Comparison of ENCODE assay signal across 14 mouse cellular contexts in genomic region chr5:134501453-134501852, GRCm38 (mm10). TPM values are rescaled to one million over a fixed set of nuclear protein-coding genes. Genes with fewer than 3 reads are reported as not detected.
DNase-seq lines count a peak whose midpoint lies in the region; ATAC-seq and TF ChIP-seq lines count a peak whose summit lies in the region.
"Had no signal": no experiment of that assay in that cellular context is flagged by ENCODE, and none has a peak within 500 bp of the region (broad histone marks: within the 10 kb centered on the region; RNA-seq: fewer than 3 reads in every experiment).

No protein-coding gene starts in this region.

- TF ChIP-seq POLR2A in cerebellum, adult 2 months (IDR thresholded peaks at IDR 0.05; ENCODE audit: borderline replicate concordance, insufficient read depth, low read length) = no peak
- TF ChIP-seq POLR2A in small intestine, adult 2 months (IDR thresholded peaks at IDR 0.05; ENCODE audit: low read depth, low read length) = no peak

- no peaks in the 10 kb centered on the region for H3K4me1 ChIP-seq in cerebellum, adult 2 months (ENCODE audit: control insufficient read depth, insufficient read depth, low read length)
- no peaks in the 10 kb centered on the region for H3K4me1 ChIP-seq in kidney, embryonic 15.5 days
- H3K4me1 ChIP-seq in midbrain, postnatal 0 days (ENCODE audit: insufficient read depth, low read length) = no peaks in the 10 kb centered on the region
- H3K4me1 ChIP-seq in midbrain, embryonic 16.5 days (ENCODE audit: control insufficient read depth, insufficient read depth, low read length) = no peaks in the 10 kb centered on the region
- no peaks in the 10 kb centered on the region for H3K4me1 ChIP-seq in small intestine, adult 2 months (ENCODE audit: control insufficient read depth, insufficient read depth, insufficient read length, low read length)
- H3K4me1 ChIP-seq: embryonic facial prominence, embryonic 13.5 days; limb, embryonic 13.5 days had no signal

- no peak overlapping the region for H3K27ac ChIP-seq in cerebellum, adult 2 months (ENCODE audit: insufficient read depth, low read length)
- H3K27ac ChIP-seq in kidney, embryonic 15.5 days = no peak overlapping the region
- H3K27ac ChIP-seq in midbrain, postnatal 0 days (ENCODE audit: low read depth, low read length) = no peak overlapping the region
- no peak overlapping the region for H3K27ac ChIP-seq in midbrain, embryonic 16.5 days (ENCODE audit: low read length)
- H3K27ac ChIP-seq in small intestine, adult 2 months (ENCODE audit: insufficient read depth, low read depth, low read length) = no peak overlapping the region
- H3K27ac ChIP-seq: embryonic facial prominence, embryonic 13.5 days; limb, embryonic 13.5 days had no signal

- no peak overlapping the region for H3K4me2 ChIP-seq in kidney, embryonic 15.5 days
- H3K4me2 ChIP-seq in midbrain, postnatal 0 days (ENCODE audit: low read depth, low read length, poor library complexity, severe bottlenecking) = no peak overlapping the region
- no peak overlapping the region for H3K4me2 ChIP-seq in midbrain, embryonic 16.5 days (ENCODE audit: low read length)
- H3K4me2 ChIP-seq: embryonic facial prominence, embryonic 13.5 days; limb, embryonic 13.5 days had no signal

- H3K36me3 ChIP-seq in kidney, embryonic 15.5 days = peaks cover 71% of the 10 kb centered on the region
- peaks cover 62% of the 10 kb centered on the region for H3K36me3 ChIP-seq in midbrain, postnatal 0 days (ENCODE audit: insufficient read depth, low read length)
- H3K36me3 ChIP-seq in midbrain, embryonic 16.5 days (ENCODE audit: control insufficient read depth, insufficient read depth, low read length) = peaks cover 57% of the 10 kb centered on the region
- peaks cover 48% of the 10 kb centered on the region for H3K36me3 ChIP-seq in small intestine, adult 2 months (ENCODE audit: control insufficient read depth, insufficient read depth, low read length)

- DNase-seq in cerebellum, adult 2 months = no peak
- no peak for DNase-seq in cerebellum, adult 8-10 months
- peak; percentile 37 to 47 for DNase-seq in kidney, postnatal 25 days
- DNase-seq in midbrain, postnatal 0 days (ENCODE audit: low spot score) = peak; percentile 49
- DNase-seq in thymus, postnatal 10 days (ENCODE audit: low spot score in 2 of 2) = no peak
- DNase-seq: adrenal gland, postnatal 14 days; cerebellum, adult 9-11 months had no signal

- TF ChIP-seq CTCF in cerebellum, adult 2 months (IDR thresholded peaks at IDR 0.05; ENCODE audit: borderline replicate concordance, insufficient read depth, low read depth, low read length) = peak; percentile 32
- peak; percentile 70 for TF ChIP-seq CTCF in midbrain, postnatal 0 days (IDR thresholded peaks at IDR 0.05)
- peak; percentile 13; the same call in 1 of the 2 replicates for TF ChIP-seq CTCF in small intestine, adult 2 months (IDR thresholded peaks at IDR 0.05; ENCODE audit: extremely low read depth, insufficient read length, insufficient replicate concordance, low read depth, low read length)

- no peaks in the 10 kb centered on the region for H3K27me3 ChIP-seq in cerebellum, adult 2 months (ENCODE audit: control insufficient read depth, insufficient read depth, low read length)
- H3K27me3 ChIP-seq in kidney, embryonic 15.5 days = no peaks in the 10 kb centered on the region
- H3K27me3 ChIP-seq in midbrain, postnatal 0 days (ENCODE audit: insufficient read depth, low read length) = no peaks in the 10 kb centered on the region
- no peaks in the 10 kb centered on the region for H3K27me3 ChIP-seq in midbrain, embryonic 16.5 days (ENCODE audit: control insufficient read depth, insufficient read depth, low read depth, low read length)
- H3K27me3 ChIP-seq in small intestine, adult 2 months (ENCODE audit: control insufficient read depth, insufficient read depth, low read length) = no peaks in the 10 kb centered on the region
- H3K27me3 ChIP-seq: embryonic facial prominence, embryonic 13.5 days; limb, embryonic 13.5 days had no signal

- WGBS in cerebellum, adult 2 months = 74% methylated on average over 9 of the region's 9 CpGs
- 75% methylated on average over 9 of the region's 9 CpGs for WGBS in kidney, embryonic 15.5 days
- WGBS in midbrain, postnatal 0 days = 80% methylated on average over 9 of the region's 9 CpGs
- 82% methylated on average over 9 of the region's 9 CpGs for WGBS in midbrain, embryonic 16.5 days
- 77% methylated on average over 9 of the region's 9 CpGs for WGBS in small intestine, adult 2 months

- no peak overlapping the region for H3K4me3 ChIP-seq in cerebellum, adult 2 months (replicated peaks; ENCODE audit: insufficient read depth, low read depth, low read length)
- no peak overlapping the region for H3K4me3 ChIP-seq in kidney, embryonic 15.5 days (replicated peaks)
- no peak overlapping the region for H3K4me3 ChIP-seq in midbrain, postnatal 0 days (ENCODE audit: low read depth, low read length)
- no peak overlapping the region for H3K4me3 ChIP-seq in midbrain, embryonic 16.5 days (ENCODE audit: low read depth, low read length)
- H3K4me3 ChIP-seq in small intestine, adult 2 months (ENCODE audit: low read depth, low read length) = no peak overlapping the region
- H3K4me3 ChIP-seq: embryonic facial prominence, embryonic 13.5 days; limb, embryonic 13.5 days had no signal

- no peak overlapping the region for H3K9ac ChIP-seq in kidney, embryonic 15.5 days
- H3K9ac ChIP-seq in midbrain, postnatal 0 days (replicated peaks; ENCODE audit: low read length, poor library complexity, severe bottlenecking) = no peak overlapping the region
- no peak overlapping the region for H3K9ac ChIP-seq in midbrain, embryonic 16.5 days (ENCODE audit: low read depth, low read length)
- H3K9ac ChIP-seq: embryonic facial prominence, embryonic 13.5 days; limb, embryonic 13.5 days had no signal

- H3K9me3 ChIP-seq in kidney, embryonic 15.5 days (replicated peaks) = no peaks in the 10 kb centered on the region
- H3K9me3 ChIP-seq in midbrain, postnatal 0 days (ENCODE audit: low read length) = no peaks in the 10 kb centered on the region
- H3K9me3 ChIP-seq in midbrain, embryonic 16.5 days (replicated peaks; ENCODE audit: control insufficient read depth, low read length, poor library complexity, severe bottlenecking) = no peaks in the 10 kb centered on the region
- H3K9me3 ChIP-seq: embryonic facial prominence, embryonic 13.5 days; limb, embryonic 13.5 days had no signal

- ATAC-seq in kidney, embryonic 15.5 days (replicated peaks; ENCODE audit: low FRiP score) = no peak
- no peak for ATAC-seq in midbrain, postnatal 0 days (ENCODE audit: low FRiP score)
- ATAC-seq in midbrain, embryonic 16.5 days = no peak

RNA-seq across cellular contexts. Expression of gene Gtf2ird1, which starts 44.9 kb away (rescaled TPM):
- 47.0 and 47.6 TPM in 2 replicates for polyA plus RNA-seq in cerebellum, adult 2 months (2012; rRNA removed)
- 77.5 and 84.3 TPM in 2 replicates for polyA plus RNA-seq in kidney, embryonic 15.5 days (2015; fragmentation: Nextera tagmentation; extraction: Ambion mirVana)
- total RNA-seq in midbrain, postnatal 0 days (2014; rRNA removed) = 53.4 and 69.5 TPM in 2 replicates
- 50.9 and 54.3 TPM in 2 replicates for polyA plus RNA-seq in midbrain, postnatal 0 days (2015; fragmentation: Nextera tagmentation; extraction: Ambion mirVana)
- polyA plus RNA-seq in midbrain, embryonic 16.5 days (2015; fragmentation: Nextera tagmentation; extraction: Ambion mirVana) = 74.3 and 81.5 TPM in 2 replicates
- polyA plus RNA-seq in small intestine, adult 2 months (2012; rRNA removed) = 25.0 and 40.4 TPM in 2 replicates

RNA-seq across cellular contexts. Expression of gene Clip2, which starts 50.8 kb away (rescaled TPM):
- 54.2 and 59.1 TPM in 2 replicates for polyA plus RNA-seq in cerebellum, adult 2 months (2012; rRNA removed)
- polyA plus RNA-seq in kidney, embryonic 15.5 days (2015; fragmentation: Nextera tagmentation; extraction: Ambion mirVana) = 3.9 and 4.2 TPM in 2 replicates
- total RNA-seq in midbrain, postnatal 0 days (2014; rRNA removed) = 148 and 153 TPM in 2 replicates
- 13.1 TPM in 2 replicates for polyA plus RNA-seq in midbrain, postnatal 0 days (2015; fragmentation: Nextera tagmentation; extraction: Ambion mirVana)
- 16.7 and 17.1 TPM in 2 replicates for polyA plus RNA-seq in midbrain, embryonic 16.5 days (2015; fragmentation: Nextera tagmentation; extraction: Ambion mirVana)
- 24.0 and 43.4 TPM in 2 replicates for polyA plus RNA-seq in small intestine, adult 2 months (2012; rRNA removed)

RNA-seq across cellular contexts. Expression of gene Syna, which starts 58.5 kb away (rescaled TPM):
- polyA plus RNA-seq in cerebellum, adult 2 months (2012; rRNA removed) = 0.05 TPM in 1 of 2 replicates, not detected in the other
- polyA plus RNA-seq in kidney, embryonic 15.5 days (2015; fragmentation: Nextera tagmentation; extraction: Ambion mirVana) = 0.32 TPM in 2 replicates
- not detected in 2 replicates for total RNA-seq in midbrain, postnatal 0 days (2014; rRNA removed)
- polyA plus RNA-seq in midbrain, postnatal 0 days (2015; fragmentation: Nextera tagmentation; extraction: Ambion mirVana) = 0.93 and 1.1 TPM in 2 replicates
- 0.46 and 0.92 TPM in 2 replicates for polyA plus RNA-seq in midbrain, embryonic 16.5 days (2015; fragmentation: Nextera tagmentation; extraction: Ambion mirVana)
- polyA plus RNA-seq in small intestine, adult 2 months (2012; rRNA removed) = 1.6 and 3.1 TPM in 2 replicates
- total RNA-seq: adrenal gland, postnatal 14 days; megakaryocyte progenitor cell, adult 5-6 weeks had no signal
- polyA plus RNA-seq: hindbrain, embryonic 11.5 days had no signal

Comparison
In these comparisons a context has a peak if more than half of its experiments do, and no peak if none do; other contexts are left out.
1. DNase-seq: peak in kidney, postnatal 25 days (2 of 2) and midbrain, postnatal 0 days (single experiment); none in cerebellum, adult 2 months (0 of 2), cerebellum, adult 8-10 months (single experiment) and thymus, postnatal 10 days (0 of 2).
2. CTCF ChIP-seq: peak in every context shown above with its lines; median percentile 70 in midbrain, postnatal 0 days; 32 in cerebellum, adult 2 months; 13 in small intestine, adult 2 months.